Mouse (Mus musculus) stomach, embryonic 15.5 days (tissue): ENCODE measurements around the gene Alox12e. TPM values are rescaled to one million over a fixed set of nuclear protein-coding genes. Genes with fewer than 3 reads are reported as not detected.

Experiments
- ATAC-seq: fragments of 200-750 bp; cut with Nextera tagmentation; 2 replicates; pipeline ENCODE4 v1.8.0; 2017; ENCODE audit warnings: low read depth, moderate number of reproducible peaks, moderate TSS enrichment; ENCODE audit not compliant: insufficient read depth, low FRiP score
- H3K27ac ChIP-seq: fragments of 300-500 bp; sonication (generic); 2 replicates; pipeline ENCODE4 v1.5.1; 2015; ENCODE audit warnings: mild to moderate bottlenecking, inconsistent platforms
- H3K27me3 ChIP-seq: fragments of 300-500 bp; sonication (generic); replicated peaks from 2 replicates; pipeline ENCODE4 v1.6.1; 2015; ENCODE audit warnings: inconsistent platforms
- H3K36me3 ChIP-seq: fragments of 300-500 bp; sonication (generic); 2 replicates; pipeline ENCODE4 v1.6.1; 2015; ENCODE audit warnings: inconsistent platforms
- H3K4me1 ChIP-seq: fragments of 300-500 bp; sonication (generic); 2 replicates; pipeline ENCODE4 v1.6.1; 2015; ENCODE audit warnings: inconsistent platforms
- H3K4me2 ChIP-seq: fragments of 300-500 bp; sonication (generic); 2 replicates; pipeline ENCODE4 v1.6.1; 2015; ENCODE audit warnings: mild to moderate bottlenecking, inconsistent platforms
- H3K4me3 ChIP-seq: fragments of 300-500 bp; sonication (generic); replicated peaks from 2 replicates; pipeline ENCODE4 v1.5.1; 2015; ENCODE audit warnings: inconsistent platforms
- H3K9ac ChIP-seq: fragments of 300-500 bp; sonication (generic); 2 replicates; pipeline ENCODE4 v1.6.1; 2015; ENCODE audit warnings: inconsistent platforms
- H3K9me3 ChIP-seq: fragments of 300-500 bp; sonication (generic); 2 replicates; pipeline ENCODE4 v1.6.1; 2016; ENCODE audit warnings: inconsistent platforms
- WGBS: fragments of 180-500 bp; shearing (Covaris S2); methylation state at CpG from one replicate; pipeline ENCODE4 v1.1.7; 2015; 5-methylcytosine and 5-hydroxymethylcytosine counted together
- polyA plus RNA-seq: library from polyadenylated mRNA; unstranded; fragments of >200 nt; fragmentation: Nextera tagmentation; extraction: Ambion mirVana; gene quantifications from 2 replicates; pipeline ENCODE4 v1.2.1, GENCODE M21; 2015

Gene Alox12e
- polyA plus RNA-seq, 1 experiment from 2014 or later = not detected

DNA sequence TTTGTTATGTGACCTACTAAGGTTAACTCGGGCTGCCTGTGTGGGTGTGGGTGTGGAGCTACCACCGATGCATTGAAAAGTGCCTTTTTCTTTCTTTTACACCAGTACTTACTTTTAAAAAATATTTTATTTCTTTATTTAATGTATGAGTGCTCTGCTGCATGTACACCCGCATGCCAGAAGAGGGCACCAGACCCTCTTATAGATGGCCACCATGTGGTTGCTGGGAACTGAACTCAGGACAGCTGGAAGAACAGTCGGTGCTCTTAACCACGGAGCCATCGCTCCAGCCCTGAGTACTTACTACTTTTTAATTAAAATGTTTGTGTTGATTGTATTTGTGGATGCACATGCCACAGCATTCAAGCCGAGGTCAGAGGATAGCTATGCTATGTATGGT is 8.6 kb downstream of the Alox12e start:
- Histone ChIP-seq H3K27ac (no peak overlapping the region), H3K36me3 (no peaks in the 10 kb centered on the region), H3K27me3 (0 out of 2 replicates have a peak, but pooled peaks cover 1% of the 10 kb centered on the region), H3K4me3 (no peak overlapping the region), H3K4me1 (no peaks in the 10 kb centered on the region), H3K9ac (no peak overlapping the region), H3K4me2 (no peak overlapping the region), H3K9me3 (no peaks in the 10 kb centered on the region)
- 38% methylated on average over 7 of the region's 7 CpGs for WGBS
- no peak for ATAC-seq

- Histone ChIP-seq H3K27me3 (no peaks in the 10 kb centered on the region), H3K4me2 (no peak overlapping the region), H3K4me3 (no peak overlapping the region), H3K36me3 (no peaks in the 10 kb centered on the region), H3K4me1 (no peaks in the 10 kb centered on the region), H3K27ac (no peak overlapping the region), H3K9ac (no peak overlapping the region), H3K9me3 (no peaks in the 10 kb centered on the region)
- no peak for ATAC-seq
- 23% methylated on average over 9 of the region's 9 CpGs for WGBS
These were observed 13.1 kb downstream of the Alox12e start for GRCm38 (mm10) chr11:70309341-70309740.

DNA sequence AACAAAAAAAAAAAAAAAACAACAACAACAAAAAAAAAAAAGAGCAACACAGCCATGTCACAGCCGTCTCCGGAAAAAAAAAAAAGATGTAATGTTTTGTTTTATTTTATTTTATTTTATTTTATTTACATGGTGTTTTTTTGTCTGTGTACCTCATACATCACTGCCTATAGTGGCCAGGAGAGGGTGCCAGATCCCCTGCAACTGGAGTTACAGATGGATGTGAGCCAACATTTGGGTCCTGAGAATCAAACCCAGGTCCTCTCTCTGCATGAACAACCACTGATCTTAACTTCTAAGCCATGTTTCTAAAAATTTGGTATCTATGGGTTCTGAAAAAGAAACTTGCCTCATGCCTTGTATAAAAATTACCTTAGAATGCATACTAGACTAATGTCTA is 14.1 kb downstream of the Alox12e start:
- Histone ChIP-seq H3K27me3 (no peaks in the 10 kb centered on the region), H3K27ac (no peak overlapping the region), H3K9ac (no peak overlapping the region), H3K4me2 (no peak overlapping the region), H3K4me1 (no peaks in the 10 kb centered on the region), H3K36me3 (no peaks in the 10 kb centered on the region), H3K4me3 (no peak overlapping the region), H3K9me3 (no peaks in the 10 kb centered on the region)
- WGBS = 90% methylated on average over 2 of the region's 2 CpGs
- no peak for ATAC-seq

- H3K4me3 ChIP-seq = no peak overlapping the region
- H3K4me2 ChIP-seq = no peak overlapping the region
- H3K9ac ChIP-seq = no peak overlapping the region
- no peaks in the 10 kb centered on the region for H3K27me3 ChIP-seq
- no peaks in the 10 kb centered on the region for H3K9me3 ChIP-seq
- H3K4me1 ChIP-seq = no peaks in the 10 kb centered on the region
- H3K36me3 ChIP-seq = no peaks in the 10 kb centered on the region
- 52% methylated on average over 7 of the region's 7 CpGs for WGBS
- ATAC-seq = no peak
- H3K27ac ChIP-seq = no peak overlapping the region
These were observed 16.3 kb downstream of the Alox12e start for GRCm38 (mm10) chr11:70306159-70306558.

DNA sequence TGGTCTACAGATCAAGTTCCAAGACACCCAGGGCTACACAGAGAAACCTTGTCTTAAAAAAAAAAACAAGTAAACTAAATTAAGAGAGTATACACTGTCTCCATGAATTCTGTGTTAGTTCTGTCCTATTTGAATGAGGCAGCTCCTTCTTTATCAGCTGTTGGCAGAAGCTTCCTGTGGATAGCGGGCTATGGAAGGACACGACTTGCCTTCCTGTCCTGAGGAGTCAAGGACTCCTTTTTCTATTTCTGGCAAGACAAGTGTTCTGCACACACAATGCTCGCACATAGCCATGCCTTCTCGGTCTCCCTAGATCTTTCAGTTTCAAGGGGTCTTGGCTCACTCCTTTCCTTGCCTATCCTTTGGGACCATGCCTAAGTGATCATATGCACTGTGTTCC is 20.1 kb downstream of the Alox12e start:
- Histone ChIP-seq H3K4me2 (no peak overlapping the region), H3K27me3 (no peaks in the 10 kb centered on the region), H3K9ac (no peak overlapping the region), H3K27ac (no peak overlapping the region), H3K4me3 (no peak overlapping the region), H3K9me3 (no peaks in the 10 kb centered on the region), H3K4me1 (no peaks in the 10 kb centered on the region), H3K36me3 (no peaks in the 10 kb centered on the region)
- 81% methylated on average over 4 of the region's 4 CpGs for WGBS
- no peak for ATAC-seq

DNA sequence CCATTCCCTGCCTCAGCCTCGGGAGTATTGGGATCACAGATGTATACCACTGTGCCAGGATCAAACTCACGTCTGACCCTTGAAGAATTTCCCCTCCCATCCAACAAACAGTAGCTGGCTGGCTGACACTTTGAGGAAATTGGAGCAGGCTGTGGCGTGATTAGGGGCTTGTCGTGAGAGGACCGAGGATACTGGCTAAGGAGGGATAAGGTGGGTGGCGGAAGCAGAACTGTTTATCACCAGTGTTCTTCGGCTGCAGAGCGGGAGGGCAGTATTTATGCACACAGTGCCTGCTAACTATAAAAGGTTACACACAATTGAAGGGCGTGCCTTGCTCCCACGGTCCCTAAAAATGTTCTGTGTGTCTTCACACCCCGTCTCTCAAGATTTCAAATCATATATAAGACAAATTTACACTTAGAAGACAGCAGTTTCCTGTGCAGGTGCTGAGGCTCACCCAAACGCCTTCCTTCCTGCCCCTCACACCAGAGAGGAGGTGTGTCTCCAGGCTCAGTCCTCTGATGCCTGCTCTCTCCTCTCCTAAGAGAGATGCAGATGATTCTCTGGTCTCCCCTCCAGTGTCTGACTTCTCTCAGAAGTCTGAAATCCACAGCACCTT is 24.5 kb downstream of the Alox12e start:
- ATAC-seq = no peak
- H3K36me3 ChIP-seq = no peaks in the 10 kb centered on the region
- H3K4me1 ChIP-seq = no peaks in the 10 kb centered on the region
- no peak overlapping the region for H3K27ac ChIP-seq
- no peak overlapping the region for H3K9ac ChIP-seq
- no peaks in the 10 kb centered on the region for H3K9me3 ChIP-seq
- 24% methylated on average over 12 of the region's 12 CpGs for WGBS
- H3K27me3 ChIP-seq = no peaks in the 10 kb centered on the region
- H3K4me3 ChIP-seq = no peak overlapping the region
- no peak overlapping the region for H3K4me2 ChIP-seq

- Histone ChIP-seq H3K4me2 (no peak overlapping the region), H3K4me1 (no peaks in the 10 kb centered on the region), H3K9ac (no peak overlapping the region), H3K9me3 (no peaks in the 10 kb centered on the region), H3K36me3 (no peaks in the 10 kb centered on the region), H3K27ac (no peak overlapping the region), H3K4me3 (no peak overlapping the region), H3K27me3 (no peaks in the 10 kb centered on the region)
- 38% methylated on average over 4 of the region's 4 CpGs for WGBS
- no peak for ATAC-seq
These were observed 25.0 kb downstream of the Alox12e start for GRCm38 (mm10) chr11:70297405-70297804.

DNA sequence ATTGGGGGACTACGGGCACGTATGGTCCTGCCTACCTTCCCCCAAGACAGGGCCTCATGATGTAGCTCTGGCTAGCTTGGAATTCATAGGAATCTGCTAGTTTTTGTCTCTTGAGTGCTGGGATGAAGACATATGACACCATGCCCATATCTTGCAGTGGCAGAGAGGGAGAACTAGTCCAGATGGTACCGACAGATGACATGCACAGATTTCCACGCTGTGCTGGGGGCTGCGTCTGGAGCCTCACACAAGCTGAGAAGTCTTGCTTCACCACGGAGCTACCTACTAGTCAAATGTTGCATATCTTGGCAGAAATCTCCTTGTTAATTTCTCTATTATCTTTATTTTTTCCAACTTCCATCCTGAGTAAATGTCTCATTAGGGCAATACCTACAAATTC is 28.5 kb downstream of the Alox12e start:
- ATAC-seq = no peak
- no peak overlapping the region for H3K4me2 ChIP-seq
- 85% methylated on average over 6 of the region's 6 CpGs for WGBS
- H3K9ac ChIP-seq = no peak overlapping the region
- no peak overlapping the region for H3K27ac ChIP-seq
- H3K4me1 ChIP-seq = no peaks in the 10 kb centered on the region; the same call in 1 of the 2 replicates
- H3K36me3 ChIP-seq = no peaks in the 10 kb centered on the region
- no peak overlapping the region for H3K4me3 ChIP-seq
- no peaks in the 10 kb centered on the region for H3K9me3 ChIP-seq
- H3K27me3 ChIP-seq = no peaks in the 10 kb centered on the region

GRCm38 (mm10) chr11:70291235-70291634 is 31.2 kb downstream of the Alox12e start:
- H3K4me1 ChIP-seq = no peaks in the 10 kb centered on the region; the same call in 1 of the 2 replicates
- no peak overlapping the region for H3K4me3 ChIP-seq
- H3K4me2 ChIP-seq = no peak overlapping the region
- H3K27ac ChIP-seq = no peak overlapping the region
- H3K36me3 ChIP-seq = no peaks in the 10 kb centered on the region
- no peak for ATAC-seq
- no peaks in the 10 kb centered on the region for H3K9me3 ChIP-seq
- H3K9ac ChIP-seq = no peak overlapping the region
- H3K27me3 ChIP-seq = no peaks in the 10 kb centered on the region
- WGBS = 77% methylated on average over 6 of the region's 6 CpGs

DNA sequence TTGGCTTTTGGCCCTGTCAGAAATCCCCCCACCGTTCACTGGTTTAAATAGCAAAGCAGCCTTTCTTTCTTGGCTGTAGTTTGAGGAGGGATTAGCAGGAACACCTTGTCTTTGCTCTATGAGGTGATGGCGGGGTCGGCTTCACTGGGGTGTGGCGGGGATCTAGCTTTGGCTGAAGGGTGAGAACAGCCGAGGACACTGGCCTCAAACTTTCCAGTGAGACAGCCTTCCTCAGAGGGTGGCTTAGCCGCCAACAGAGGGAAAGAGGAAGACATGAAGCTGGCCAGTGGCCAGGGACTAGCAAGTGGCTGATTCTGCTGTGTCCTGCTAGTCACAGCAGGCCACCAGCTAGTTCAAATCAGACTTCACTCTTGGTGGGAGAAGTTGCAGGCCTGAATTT is 33.2 kb downstream of the Alox12e start:
- Histone ChIP-seq H3K9me3 (no peaks in the 10 kb centered on the region), H3K4me1 (no peaks in the 10 kb centered on the region; the same call in 1 of the 2 replicates), H3K27me3 (no peaks in the 10 kb centered on the region), H3K9ac (no peak overlapping the region), H3K27ac (peak overlapping the region; percentile 31; the same call in 1 of the 2 replicates), H3K36me3 (no peaks in the 10 kb centered on the region), H3K4me2 (no peak overlapping the region), H3K4me3 (no peak overlapping the region)
- ATAC-seq = no peak
- 39% methylated on average over 6 of the region's 6 CpGs for WGBS

- Histone ChIP-seq H3K4me1 (no peaks in the 10 kb centered on the region; the same call in 1 of the 2 replicates), H3K9me3 (no peaks in the 10 kb centered on the region), H3K27me3 (no peaks in the 10 kb centered on the region), H3K27ac (peak overlapping the region; percentile 16; the same call in 1 of the 2 replicates), H3K4me3 (no peak overlapping the region), H3K36me3 (no peaks in the 10 kb centered on the region), H3K4me2 (no peak overlapping the region), H3K9ac (no peak overlapping the region)
- ATAC-seq = no peak
- 66% methylated on average over 10 of the region's 10 CpGs for WGBS
These were observed 34.3 kb downstream of the Alox12e start for GRCm38 (mm10) chr11:70288102-70288501.

DNA sequence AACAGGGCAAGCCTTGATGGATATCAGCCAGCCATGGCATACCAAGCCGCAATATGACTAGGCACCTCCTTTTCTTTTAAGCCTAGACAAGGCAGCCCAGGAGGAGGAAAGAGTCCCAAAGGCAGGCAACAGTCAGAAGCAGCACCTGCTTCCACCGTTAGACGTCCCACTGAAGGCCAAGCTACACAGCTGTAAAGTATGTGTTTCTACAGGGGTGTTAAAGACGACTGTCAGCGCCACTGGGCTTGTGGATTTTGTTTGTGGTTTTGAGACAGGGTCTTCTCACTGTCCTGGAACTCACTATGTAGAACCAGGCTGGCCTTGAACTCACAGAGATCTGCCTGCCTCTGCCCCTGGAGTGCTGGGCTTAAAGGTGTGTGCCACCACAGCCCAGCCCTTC is 36.7 kb downstream of the Alox12e start:
- Histone ChIP-seq H3K4me1 (no peaks in the 10 kb centered on the region; the same call in 1 of the 2 replicates), H3K27ac (no peak overlapping the region), H3K9me3 (no peaks in the 10 kb centered on the region), H3K4me2 (no peak overlapping the region), H3K36me3 (no peaks in the 10 kb centered on the region), H3K9ac (no peak overlapping the region), H3K4me3 (no peak overlapping the region), H3K27me3 (no peaks in the 10 kb centered on the region)
- ATAC-seq = no peak
- 73% methylated on average over 5 of the region's 5 CpGs for WGBS

DNA sequence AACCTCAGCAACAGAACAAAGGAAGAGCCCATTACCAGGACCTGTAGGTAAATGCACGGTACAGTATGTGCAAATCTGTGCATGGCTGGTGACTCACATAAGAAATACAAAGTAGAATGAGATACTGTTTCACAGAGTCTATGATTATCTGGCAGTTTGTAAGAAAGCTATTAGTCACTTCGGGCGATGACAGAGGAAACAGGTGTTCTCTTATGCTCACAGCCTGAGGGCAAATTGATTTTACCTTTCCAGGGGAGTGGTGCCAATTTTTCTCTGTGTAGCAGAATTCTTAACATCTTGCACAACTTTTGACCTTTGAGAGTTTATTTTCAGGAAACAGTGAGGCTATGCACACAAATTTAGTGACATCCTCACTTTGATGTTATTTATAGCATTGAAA is 37.7 kb downstream of the Alox12e start:
- 46% methylated on average over 3 of the region's 3 CpGs for WGBS
- H3K36me3 ChIP-seq = no peaks in the 10 kb centered on the region
- H3K9ac ChIP-seq = no peak overlapping the region
- no peak overlapping the region for H3K4me3 ChIP-seq
- no peak overlapping the region for H3K4me2 ChIP-seq
- no peaks in the 10 kb centered on the region for H3K27me3 ChIP-seq
- H3K9me3 ChIP-seq = no peaks in the 10 kb centered on the region
- peak; percentile 70; the same call in 1 of the 2 replicates for ATAC-seq
- H3K27ac ChIP-seq = no peak overlapping the region
- no peaks in the 10 kb centered on the region; the same call in 1 of the 2 replicates for H3K4me1 ChIP-seq
